Mouse (Mus musculus) layer of hippocampus, postnatal 10 days (tissue): Measurements from ENCODE around the gene Eif2b2. TPM values are rescaled to one million over a fixed set of nuclear protein-coding genes. Genes with fewer than 3 reads are reported as not detected.
A peak's percentile ranks its signal among the peaks of the same experiment; 100 is the strongest.

ENCODE experiments used
- DNase-seq, 2 experiments: peaks; one replicate each; pipeline ENCODE4 v3.0.0; 2021; ENCODE audit warnings: low spot score in 2 of 2
- total RNA-seq, 2 experiments: library from RNA; stranded (reverse); gene quantifications; 2 replicates each; pipeline ENCODE4 v1.2.3; 2021

Gene Eif2b2
- total RNA-seq, 2 experiments from 2014 or later: 57.4 to 85.0 TPM

DNA sequence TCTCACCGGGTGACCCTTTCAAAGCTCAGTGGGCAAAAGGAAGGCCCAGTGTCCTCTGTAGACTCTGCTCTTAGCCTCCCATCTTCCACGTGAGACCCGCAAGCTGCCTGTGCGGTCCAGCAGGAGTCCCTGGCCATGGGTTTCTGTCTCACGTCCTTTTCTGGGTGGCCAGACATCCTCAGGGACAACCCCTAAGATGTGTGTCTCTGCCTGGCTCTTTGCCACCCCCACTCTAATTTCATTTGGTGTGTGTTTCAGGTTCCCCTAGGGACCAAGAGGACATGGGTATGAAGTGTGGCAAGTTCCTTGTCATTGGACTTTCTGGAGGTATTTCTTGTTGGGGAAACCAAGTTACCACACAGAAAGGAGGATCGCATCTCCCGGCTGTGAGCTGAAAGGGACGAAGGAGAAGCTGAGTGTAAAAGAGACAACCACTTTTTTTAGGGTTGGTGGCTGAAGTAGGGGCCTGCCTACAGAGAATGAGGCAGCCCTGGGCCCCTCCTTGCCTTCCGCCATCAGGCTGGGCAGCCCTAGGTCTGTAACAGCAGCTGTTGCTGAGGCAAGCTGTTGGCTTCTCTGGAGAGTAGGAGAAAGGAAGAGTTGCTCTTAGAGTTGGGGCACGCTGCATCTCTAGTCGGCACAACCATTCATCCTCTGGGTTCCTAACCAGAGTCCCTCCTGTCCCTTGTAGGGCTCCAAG, 25.2 kb upstream of the Eif2b2 start:
- DNase-seq: no peak

- DNase-seq: peak; percentile 76 to 81
Observed at GRCm38 (mm10) chr12:85194623-85195018, 24.7 kb upstream of the Eif2b2 start.

GRCm38 (mm10) chr12:85195086-85195485, 24.2 kb upstream of the Eif2b2 start:
- DNase-seq: no peak

GRCm38 (mm10) chr12:85196191-85196590, 23.1 kb upstream of the Eif2b2 start:
- no peak for DNase-seq

- DNase-seq: no peak
Observed at GRCm38 (mm10) chr12:85197371-85197770, 21.9 kb upstream of the Eif2b2 start.

DNA sequence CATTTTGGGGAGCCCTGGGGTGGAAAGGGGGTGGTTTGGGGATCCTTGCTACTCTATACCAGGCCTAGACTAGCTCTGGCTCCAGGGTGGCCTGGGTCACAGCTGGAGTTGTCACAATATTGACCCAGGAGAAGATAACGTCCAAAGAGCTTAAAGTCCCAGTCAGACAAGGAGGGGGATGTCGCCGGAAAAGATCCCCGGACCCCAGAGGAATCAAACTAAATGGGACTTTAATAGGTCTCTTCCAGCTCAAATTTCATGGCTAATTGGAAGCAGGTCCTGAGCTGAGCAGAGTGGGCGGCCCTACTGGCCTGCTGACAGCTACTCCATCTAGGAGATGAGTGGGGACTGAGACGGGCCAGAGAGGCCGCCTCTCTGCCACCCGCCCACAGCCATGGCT, 21.3 kb upstream of the Eif2b2 start:
- DNase-seq: no peak

DNA sequence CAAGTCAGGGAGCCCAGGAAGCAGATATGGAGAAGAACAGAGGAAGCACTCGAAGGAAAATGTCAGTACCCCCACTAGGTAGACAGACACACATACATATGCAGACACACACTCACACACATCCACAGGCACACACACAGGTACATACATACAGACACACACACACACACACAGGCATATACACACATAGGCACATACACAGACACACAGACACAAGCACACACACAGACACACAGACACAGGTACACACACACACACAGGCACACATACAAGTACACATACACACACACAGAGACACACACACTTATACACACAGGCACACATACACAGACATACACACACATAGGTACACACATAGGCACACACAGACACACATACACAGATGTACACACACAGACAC, 19.3 kb upstream of the Eif2b2 start:
- DNase-seq: no peak

DNA sequence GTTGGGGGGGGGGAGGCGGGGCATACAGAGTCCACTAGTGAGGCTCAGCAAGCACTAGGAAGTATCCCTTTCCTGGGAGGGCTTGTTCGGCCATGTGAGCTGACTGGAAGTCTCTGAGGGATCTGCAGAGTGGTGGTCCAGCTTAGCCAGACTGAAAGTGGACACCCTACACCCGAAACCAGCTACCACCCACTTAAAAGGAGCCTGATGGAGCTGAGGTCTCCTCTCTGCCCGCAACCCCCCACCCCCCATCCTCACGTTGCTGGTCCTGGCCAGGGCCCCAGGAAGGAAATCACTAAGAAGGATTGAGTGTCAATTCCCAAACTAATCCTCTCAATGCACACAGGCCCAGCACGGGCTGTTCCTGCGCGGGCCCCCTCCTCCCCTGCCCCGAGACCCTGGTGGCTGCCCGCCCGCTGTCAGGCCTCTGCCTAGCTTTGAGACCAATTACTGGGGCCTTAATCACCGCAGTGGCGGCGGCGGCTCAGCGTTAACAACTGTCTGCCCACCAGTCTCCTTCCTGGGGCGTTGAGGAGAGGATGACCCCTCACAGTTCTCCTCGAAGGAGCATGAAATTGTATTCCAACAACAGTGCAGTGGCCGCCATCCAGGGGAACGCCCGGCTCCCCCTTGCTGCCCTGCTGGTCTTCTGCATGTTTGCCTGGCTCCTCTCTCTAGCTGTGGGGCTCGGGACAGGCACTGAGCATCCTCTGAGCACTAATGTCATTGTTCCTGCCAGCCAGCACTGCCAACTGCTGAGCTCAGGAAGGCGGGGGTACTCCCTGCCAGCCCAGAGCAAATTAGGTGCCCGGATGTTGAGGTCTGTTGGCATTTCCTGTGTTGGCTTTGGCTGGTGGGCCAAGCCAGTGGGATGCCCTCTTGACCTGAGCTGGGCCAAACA, 18.1 kb upstream of the Eif2b2 start:
- peak; percentile 38 to 43 for DNase-seq

DNA sequence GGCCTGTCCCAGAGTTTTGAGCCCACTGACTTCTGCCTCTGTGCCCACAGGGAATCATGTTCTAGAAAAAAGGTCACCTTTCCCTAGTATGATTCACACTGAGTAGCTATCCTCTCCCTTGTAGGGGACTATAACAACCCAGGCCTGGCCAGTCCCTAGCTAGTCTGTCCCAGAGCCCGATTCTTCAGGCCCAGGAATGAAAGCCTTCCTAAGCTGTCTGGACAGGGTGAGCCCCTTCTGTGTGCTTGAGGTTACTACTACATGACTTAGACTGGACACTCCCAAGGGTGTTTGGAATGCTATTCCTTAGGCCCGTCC, 17.5 kb upstream of the Eif2b2 start:
- no peak for DNase-seq

DNA sequence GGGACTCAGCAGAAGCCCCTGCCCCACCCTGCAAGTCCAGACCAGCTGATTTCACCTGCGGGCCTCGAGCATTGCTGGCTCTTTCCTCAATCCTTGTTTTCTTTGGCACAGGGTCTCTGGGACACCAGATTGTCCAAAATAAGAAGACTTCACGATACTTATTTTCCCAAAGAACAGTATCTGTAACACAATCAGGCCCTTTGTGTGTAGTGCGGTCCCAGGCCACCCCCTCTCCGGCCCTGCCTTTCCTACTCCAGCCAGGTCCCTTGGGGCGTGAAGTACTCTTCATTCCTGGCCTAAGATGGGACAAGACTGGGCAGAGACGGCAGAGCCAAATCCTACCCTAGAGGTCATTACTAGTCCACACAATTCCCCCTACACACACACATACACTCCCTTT, 17.1 kb upstream of the Eif2b2 start:
- no peak for DNase-seq

DNA sequence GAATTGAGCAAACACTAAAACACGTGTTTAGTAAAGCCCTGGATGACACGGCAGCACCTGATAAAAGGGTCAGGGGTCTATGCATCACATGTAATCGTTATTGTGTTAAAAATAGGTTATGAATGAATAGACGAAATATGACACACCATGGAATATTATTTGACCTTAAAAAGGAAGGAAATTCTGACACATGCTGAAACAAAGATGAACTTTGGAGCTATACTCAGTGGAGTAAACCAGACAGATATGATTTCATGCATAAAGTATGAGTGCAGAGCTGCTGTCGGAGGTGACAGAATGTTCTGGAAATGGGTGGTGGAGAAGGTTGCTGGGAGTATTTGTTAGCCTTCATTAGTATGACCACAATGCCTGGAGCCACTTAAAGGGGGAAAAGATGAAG, 15.6 kb upstream of the Eif2b2 start:
- no peak for DNase-seq

DNA sequence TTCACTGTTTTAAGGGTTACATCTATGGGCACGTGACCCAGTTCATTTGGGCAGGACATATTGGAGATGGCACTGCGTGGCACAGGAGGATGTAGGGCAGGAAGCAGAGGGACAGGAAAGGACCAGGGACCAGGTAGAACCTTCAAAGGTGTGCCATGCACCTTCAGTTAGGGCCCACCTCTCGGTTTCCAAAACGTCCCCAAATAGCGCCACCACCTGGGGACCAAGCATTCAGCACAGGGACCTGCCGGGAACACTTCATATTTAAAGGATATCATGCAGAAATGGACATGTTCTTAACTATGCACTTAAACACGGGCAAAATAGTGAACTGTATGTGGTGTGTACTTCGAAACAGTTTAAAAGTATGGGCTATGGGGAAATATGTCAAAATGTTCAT, 15.2 kb upstream of the Eif2b2 start:
- no peak for DNase-seq

DNA sequence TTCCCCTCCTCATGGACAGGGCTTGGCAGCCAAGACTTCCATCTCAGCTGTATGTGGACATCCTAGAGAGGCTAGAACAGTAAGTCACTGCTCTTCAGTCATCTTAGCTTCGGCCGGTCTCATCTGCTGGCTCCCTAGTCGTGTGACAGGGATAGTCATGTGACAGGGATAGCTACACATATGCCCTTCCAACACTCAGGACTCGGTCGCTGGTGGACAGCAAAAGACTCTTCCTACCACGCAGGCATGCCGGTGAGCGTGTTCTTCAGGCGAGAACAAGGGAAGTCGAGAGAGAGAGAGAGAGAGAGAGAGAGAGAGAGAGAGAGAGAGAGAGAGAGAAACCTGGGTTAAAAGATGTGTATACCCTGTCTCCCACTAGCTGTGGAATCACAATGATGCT, 13.9 kb upstream of the Eif2b2 start:
- DNase-seq: no peak

DNA sequence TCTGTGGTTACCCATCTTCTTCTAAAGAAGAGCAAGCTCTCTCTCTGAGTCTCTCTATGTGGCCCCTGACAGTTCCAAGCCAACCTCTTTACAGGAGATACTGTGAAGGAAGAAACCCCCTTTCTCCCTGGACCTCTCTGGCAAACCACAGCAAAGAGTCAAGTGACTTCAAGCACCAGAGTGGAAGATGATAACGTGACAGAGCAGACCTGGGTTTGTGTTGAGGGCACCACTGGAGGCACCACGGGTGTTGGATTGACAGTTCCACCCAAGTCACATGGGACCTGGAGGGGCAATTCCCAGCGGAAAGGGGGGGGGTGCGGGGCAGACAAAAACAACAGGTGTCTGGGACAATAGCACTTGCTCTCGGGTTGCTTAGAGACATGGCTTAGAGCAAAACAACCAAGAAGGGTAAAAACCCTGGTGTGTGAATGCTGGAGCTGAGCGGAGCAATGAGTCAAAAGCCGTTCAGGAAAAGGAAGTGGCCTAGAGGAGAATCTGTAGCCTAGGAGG, 10.5 kb upstream of the Eif2b2 start:
- DNase-seq: no peak

DNA sequence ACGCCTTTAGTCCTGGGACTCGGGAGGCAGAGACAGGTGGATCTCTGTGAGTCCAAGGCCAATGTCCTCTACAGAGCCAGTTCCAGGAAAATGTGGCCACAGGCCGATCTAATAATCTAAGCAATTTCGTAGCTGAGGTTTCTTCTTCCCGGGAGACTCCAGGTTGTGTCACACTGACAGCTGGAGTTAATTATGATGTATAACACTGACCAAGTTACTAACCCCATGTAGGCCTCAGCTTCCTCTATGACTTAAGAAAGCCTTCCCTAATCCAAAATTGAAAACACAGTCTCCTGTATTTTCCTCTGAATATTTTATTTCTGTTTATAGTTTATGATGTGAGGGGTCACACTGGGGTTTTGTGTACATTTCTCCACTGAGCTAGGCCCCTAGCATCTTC, 4.2 kb upstream of the Eif2b2 start:
- DNase-seq: no peak

DNA sequence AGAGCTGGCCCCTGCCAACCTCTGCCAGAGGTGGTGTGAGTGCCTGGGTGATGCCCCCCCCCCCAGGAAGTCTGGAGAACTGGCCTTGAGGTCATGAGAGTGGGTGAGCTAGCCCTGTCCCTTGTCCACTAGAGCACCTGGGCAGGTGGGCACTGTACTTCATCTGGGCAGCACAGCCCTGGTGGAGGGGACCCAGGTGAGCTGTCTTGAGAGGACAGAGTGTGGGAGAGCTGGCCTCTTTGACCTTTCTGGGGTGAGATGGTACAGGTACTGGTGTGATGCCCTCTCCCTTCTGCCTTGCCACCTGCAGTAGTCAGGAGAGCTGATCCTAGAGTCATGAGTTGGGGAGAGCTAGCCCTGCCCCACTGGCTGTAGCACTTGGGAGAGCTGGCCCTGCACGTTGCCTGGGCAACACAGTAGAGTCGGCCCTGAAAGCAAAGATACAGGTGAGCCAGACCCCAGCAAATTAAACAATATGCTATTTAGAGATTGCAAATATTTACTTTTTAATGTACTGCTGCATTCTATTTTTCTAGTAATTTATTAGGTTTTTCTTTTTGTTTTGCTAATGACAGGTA, 1.5 kb upstream of the Eif2b2 start:
- no peak for DNase-seq

DNA sequence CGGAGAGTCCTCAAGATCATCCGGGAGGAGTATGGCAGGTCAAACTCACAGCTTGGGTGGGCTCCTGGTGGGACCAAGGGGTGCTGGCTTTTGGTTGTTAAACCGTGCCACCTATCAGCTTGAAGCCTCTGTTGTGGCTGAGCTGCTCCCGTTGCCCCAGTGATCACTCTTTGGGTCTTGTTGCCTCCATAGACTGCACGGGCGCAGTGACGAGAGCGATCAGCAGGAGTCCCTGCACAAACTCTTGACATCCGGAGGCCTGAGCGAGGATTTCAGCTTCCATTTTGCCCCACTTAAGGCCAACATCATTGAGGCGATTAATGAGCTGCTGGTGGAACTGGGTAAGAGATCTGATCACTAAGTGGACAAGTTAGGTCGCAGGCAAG, 617 bp downstream of the Eif2b2 start:
- DNase-seq: no peak

GRCm38 (mm10) chr12:85227227-85227626, 7.9 kb downstream of the Eif2b2 start:
- no peak for DNase-seq

DNA sequence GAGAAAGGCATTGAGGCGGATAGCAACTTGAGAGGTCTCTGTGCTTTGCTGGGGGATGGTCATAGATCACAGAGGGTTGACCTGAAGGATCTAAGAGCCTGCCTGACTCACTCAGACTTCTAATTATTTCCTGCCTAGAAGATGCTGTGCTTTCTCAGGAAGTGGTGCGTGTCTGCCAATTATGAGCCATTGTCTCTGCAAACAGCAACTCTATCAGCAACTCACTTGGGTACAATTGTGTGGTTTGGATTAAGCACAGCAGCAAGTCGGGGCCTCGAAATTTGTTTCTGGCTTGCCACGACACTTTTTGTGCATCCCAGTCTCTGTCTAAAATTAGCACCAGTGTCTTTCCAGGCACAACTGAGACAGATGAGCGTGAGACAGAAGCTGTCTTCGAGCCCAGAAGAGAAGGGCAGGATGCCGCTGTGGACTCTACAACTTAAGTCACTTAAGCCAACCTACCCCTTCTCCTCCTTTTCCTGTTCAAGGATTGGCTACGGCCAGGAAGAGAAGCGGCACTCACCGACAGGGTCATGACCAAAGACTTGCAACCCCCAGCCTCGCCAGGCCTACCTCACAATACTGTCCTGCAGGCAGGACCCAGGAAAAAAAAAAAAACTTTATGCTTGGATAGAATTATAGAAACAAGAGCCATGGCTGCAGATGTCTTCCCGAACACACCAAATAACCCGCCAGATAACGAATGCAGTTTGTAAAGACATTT, 8.8 kb downstream of the Eif2b2 start:
- no peak for DNase-seq

DNA sequence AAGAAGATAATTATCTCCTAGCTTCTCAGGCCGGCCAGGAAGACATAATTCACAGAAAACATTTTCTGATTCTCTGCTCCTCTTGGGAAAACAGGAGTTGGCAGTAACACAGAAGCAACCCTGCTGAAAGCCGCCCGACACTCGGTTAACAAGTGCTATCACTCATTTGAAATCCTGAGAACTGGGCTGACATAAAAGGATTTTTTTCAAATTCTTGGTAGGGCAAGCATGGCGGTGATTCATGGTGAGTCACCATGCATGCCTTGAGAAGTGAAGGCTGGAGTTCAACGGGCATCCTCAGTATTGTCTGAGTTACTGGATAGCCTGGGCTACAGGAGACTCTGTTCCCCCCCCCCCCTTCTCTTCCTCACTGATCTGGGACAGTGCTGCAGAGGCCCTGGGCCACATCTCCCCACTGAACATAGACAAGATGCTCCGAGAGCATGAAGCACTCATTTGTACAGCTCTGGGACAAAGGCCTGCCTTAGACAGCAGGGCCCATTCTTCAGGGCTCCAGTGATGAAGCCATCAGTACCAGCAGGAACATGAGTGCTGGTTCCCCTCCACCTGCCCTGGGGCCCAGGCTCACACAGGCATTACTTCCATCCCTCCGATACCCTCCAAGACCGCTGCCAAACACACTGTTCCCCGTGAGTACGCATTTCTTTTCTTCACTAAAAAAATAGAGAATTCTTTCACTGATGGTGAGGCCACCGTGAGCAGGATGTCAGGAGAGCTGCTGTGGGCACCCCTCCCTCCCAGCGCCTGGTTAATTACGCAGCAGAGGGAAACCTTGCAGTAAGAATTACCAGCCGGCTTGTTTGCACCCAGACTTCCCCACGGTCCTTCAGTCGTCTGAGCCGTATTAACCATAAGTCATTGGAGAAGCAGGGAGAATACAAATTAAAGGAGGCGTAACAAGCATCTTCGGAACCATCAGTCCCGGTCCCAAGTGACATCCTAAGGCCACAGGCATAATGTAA, 14.4 kb downstream of the Eif2b2 start:
- no peak for DNase-seq
